Mouse (Mus musculus) liver, embryonic 15.5 days (tissue): ENCODE data around the gene Ssr3. TPM values are rescaled to one million over a fixed set of nuclear protein-coding genes. Genes with fewer than 3 reads are reported as not detected.

Experiments used
- ATAC-seq: fragments of 200-750 bp; cut with Nextera tagmentation; 2 replicates; pipeline ENCODE4 v1.8.0; 2017; ENCODE audit warnings: moderate number of reproducible peaks, mild to moderate bottlenecking, moderate library complexity; ENCODE audit not compliant: insufficient read depth
- H3K27ac ChIP-seq: fragments of 300-500 bp; sonication (generic); replicated peaks from 2 replicates; pipeline ENCODE4 v1.5.1; 2015; ENCODE audit warnings: mild to moderate bottlenecking, inconsistent platforms
- H3K27me3 ChIP-seq: fragments of 300-500 bp; sonication (generic); 2 replicates; pipeline ENCODE4 v1.6.1; 2015; ENCODE audit warnings: mild to moderate bottlenecking, inconsistent platforms
- H3K36me3 ChIP-seq: fragments of 300-500 bp; sonication (generic); replicated peaks from 2 replicates; pipeline ENCODE4 v1.6.1; 2015; ENCODE audit warnings: moderate library complexity, mild to moderate bottlenecking, inconsistent platforms
- H3K4me1 ChIP-seq: fragments of 300-500 bp; sonication (generic); replicated peaks from 2 replicates; pipeline ENCODE4 v1.6.1; 2015; ENCODE audit warnings: inconsistent platforms
- H3K4me2 ChIP-seq: fragments of 300-500 bp; sonication (generic); 2 replicates; pipeline ENCODE4 v1.6.1; 2015; ENCODE audit warnings: moderate library complexity, mild to moderate bottlenecking, inconsistent platforms
- H3K4me3 ChIP-seq: fragments of 300-500 bp; sonication (generic); replicated peaks from 2 replicates; pipeline ENCODE4 v1.5.1; 2015; ENCODE audit warnings: mild to moderate bottlenecking, inconsistent platforms
- H3K9ac ChIP-seq: fragments of 300-500 bp; sonication (generic); 2 replicates; pipeline ENCODE4 v1.6.1; 2015; ENCODE audit warnings: moderate library complexity, mild to moderate bottlenecking, inconsistent platforms
- H3K9me3 ChIP-seq: fragments of 300-500 bp; sonication (generic); replicated peaks from 2 replicates; pipeline ENCODE4 v1.6.1; 2016; ENCODE audit warnings: inconsistent platforms
- WGBS: fragments of 180-500 bp; shearing (Covaris S2); methylation state at CpG from one replicate; pipeline ENCODE4 v1.1.7; 2015; ENCODE audit warnings: mixed read lengths; ENCODE audit not compliant: insufficient replicate concordance; 5-methylcytosine and 5-hydroxymethylcytosine counted together
- polyA plus RNA-seq: library from polyadenylated mRNA; unstranded; fragments of >200 nt; fragmentation: Nextera tagmentation; extraction: Ambion mirVana; gene quantifications from 2 replicates; pipeline ENCODE4 v1.2.1, GENCODE M21; 2015

Ssr3 gene
- polyA plus RNA-seq, 1 experiment from 2014 or later = 114 TPM

DNA sequence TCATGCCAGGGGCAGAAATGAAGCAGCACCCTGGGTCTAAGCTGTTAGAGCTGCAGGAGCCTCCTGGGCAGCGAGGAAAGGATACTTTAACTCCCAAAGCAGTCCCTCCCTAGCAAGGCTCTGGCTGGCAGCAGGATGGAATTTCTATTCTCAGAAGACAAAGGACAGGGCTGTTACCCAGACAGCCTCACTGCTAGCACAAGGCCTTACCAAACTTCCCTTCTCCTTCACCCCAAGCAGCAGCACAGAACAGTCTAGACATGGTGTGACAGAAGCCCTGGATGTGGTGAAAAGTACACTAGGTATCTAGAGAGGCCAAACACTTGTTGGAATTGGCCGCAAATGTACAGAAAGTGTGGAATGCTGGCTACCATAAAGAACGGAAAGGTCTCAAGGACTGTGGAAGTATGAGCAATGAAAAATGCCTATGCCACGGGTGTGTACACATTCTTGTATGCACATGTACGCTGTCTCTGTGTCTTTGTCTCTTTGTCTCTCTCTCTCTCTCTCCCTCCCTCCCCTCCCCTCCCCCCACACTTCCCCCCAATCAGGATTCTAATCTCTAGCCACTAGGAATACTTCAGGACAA lies 18.7 kb downstream of the Ssr3 start:
- Histone ChIP-seq H3K27me3 (no peaks in the 10 kb centered on the region), H3K36me3 (peaks cover 28% of the 10 kb centered on the region), H3K9ac (no peak overlapping the region), H3K4me2 (no peak overlapping the region), H3K27ac (no peak overlapping the region), H3K4me1 (no peaks in the 10 kb centered on the region), H3K9me3 (no peaks in the 10 kb centered on the region), H3K4me3 (no peak overlapping the region)
- 73% methylated on average over 5 of the region's 5 CpGs for WGBS
- ATAC-seq = no peak

- Histone ChIP-seq H3K4me2 (no peak overlapping the region), H3K9me3 (no peaks in the 10 kb centered on the region), H3K36me3 (peaks cover 22% of the 10 kb centered on the region), H3K9ac (no peak overlapping the region), H3K4me1 (no peaks in the 10 kb centered on the region), H3K27me3 (no peaks in the 10 kb centered on the region), H3K27ac (no peak overlapping the region), H3K4me3 (no peak overlapping the region)
- no peak for ATAC-seq
- 75% methylated on average over 4 of the region's 4 CpGs for WGBS
These were observed 19.9 kb downstream of the Ssr3 start for GRCm38 (mm10) chr3:65372552-65372951.

- Histone ChIP-seq H3K27me3 (no peaks in the 10 kb centered on the region), H3K4me3 (no peak overlapping the region), H3K27ac (no peak overlapping the region), H3K9me3 (no peaks in the 10 kb centered on the region), H3K4me1 (no peaks in the 10 kb centered on the region), H3K36me3 (peaks cover 9% of the 10 kb centered on the region), H3K4me2 (no peak overlapping the region), H3K9ac (no peak overlapping the region)
- ATAC-seq = no peak
- WGBS = 71% methylated on average over 4 of the region's 4 CpGs
These were observed 24.5 kb downstream of the Ssr3 start for GRCm38 (mm10) chr3:65367944-65368343.

DNA sequence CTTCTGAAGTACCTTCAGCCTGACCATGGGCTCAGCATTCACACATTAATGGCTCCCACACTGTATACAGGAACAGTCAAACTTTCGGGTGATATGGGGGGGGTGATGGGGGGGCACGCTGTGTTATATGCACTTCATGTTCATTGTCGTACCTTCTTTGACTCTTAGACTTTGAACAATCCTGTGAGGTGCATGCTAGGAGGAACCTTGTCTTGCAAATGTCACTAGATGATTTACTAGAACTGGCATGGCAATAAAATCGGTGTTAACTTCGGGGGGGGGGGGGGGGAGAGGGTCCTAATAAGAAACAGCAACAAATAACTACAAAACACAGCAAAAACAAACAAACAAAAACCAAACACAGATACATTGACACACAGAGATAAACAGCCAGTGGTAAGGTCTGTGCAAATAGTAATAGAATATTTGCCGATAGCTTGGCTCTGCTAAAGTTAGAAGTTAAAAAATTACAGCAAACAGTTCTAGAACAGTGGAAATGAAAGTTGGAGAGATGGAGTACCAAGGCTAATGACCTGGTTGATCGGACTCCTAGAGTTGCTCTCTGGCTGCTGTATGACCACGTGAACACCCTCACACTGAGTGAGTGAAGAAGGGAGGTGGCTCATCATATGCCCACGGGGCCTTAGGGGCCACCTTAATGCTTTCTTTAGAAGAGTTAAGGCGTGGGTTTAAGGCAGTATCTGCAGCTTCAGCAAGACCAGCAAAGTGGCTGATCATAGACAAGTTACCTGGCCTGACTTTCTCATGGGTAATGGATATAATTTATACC lies 26.3 kb downstream of the Ssr3 start:
- ATAC-seq = no peak
- 68% methylated on average over 10 of the region's 10 CpGs for WGBS
- H3K27ac ChIP-seq = no peak overlapping the region

DNA sequence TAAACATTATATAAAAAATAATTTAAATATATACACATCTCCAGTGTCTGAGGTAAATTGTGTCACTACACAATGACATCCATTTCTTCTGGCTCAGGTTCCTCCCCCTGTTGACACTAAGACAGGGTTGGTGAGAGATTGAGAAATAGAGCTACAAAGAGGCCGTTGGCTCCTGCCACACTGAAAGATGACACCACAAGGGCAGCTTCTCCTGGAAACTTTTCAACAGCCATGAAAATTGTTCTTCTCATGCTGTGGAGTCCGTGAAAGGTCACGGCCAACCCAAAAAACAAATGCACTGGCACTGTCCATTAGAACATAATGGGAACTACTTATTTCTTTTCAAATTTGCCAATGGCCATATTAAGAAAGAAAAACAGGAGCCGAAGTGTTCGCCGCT lies 27.2 kb downstream of the Ssr3 start:
- Histone ChIP-seq H3K4me3 (no peak overlapping the region), H3K9ac (no peak overlapping the region), H3K4me2 (no peak overlapping the region), H3K27me3 (no peaks in the 10 kb centered on the region), H3K27ac (no peak overlapping the region), H3K36me3 (no peaks in the 10 kb centered on the region; the same call in 1 of the 2 replicates), H3K4me1 (no peaks in the 10 kb centered on the region), H3K9me3 (no peaks in the 10 kb centered on the region)
- WGBS = 77% methylated on average over 6 of the region's 6 CpGs
- no peak for ATAC-seq

More for the DNA sequence above, 26.3 kb downstream of the Ssr3 start:
- no peaks in the 10 kb centered on the region; the same call in 1 of the 2 replicates for H3K36me3 ChIP-seq
- H3K9me3 ChIP-seq = no peaks in the 10 kb centered on the region
- no peak overlapping the region for H3K9ac ChIP-seq
- H3K4me2 ChIP-seq = no peak overlapping the region
- H3K27me3 ChIP-seq = no peaks in the 10 kb centered on the region
- H3K4me3 ChIP-seq = no peak overlapping the region
- H3K4me1 ChIP-seq = no peaks in the 10 kb centered on the region

DNA sequence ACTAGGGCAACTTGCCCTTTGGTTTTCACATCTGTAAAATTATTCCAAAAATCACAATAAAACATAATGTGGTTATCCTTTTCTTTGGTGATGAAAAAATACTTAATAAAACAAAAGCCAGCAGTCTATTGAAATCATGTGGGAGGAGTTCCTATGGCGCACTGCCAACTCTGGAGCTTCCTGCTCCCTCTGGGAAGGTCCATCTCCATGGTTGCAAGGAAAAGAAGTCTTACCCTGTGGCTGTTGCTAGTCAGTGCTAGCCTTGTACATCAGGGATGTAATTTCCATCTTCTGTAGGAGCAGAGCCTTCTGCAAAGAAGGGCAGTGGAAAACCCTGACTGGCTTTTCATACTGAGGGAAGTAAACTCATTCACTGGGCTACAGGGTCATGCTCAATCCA lies 29.0 kb downstream of the Ssr3 start:
- Histone ChIP-seq H3K36me3 (no peaks in the 10 kb centered on the region), H3K9me3 (no peaks in the 10 kb centered on the region), H3K4me1 (no peaks in the 10 kb centered on the region), H3K4me3 (no peak overlapping the region), H3K27me3 (no peaks in the 10 kb centered on the region), H3K9ac (no peak overlapping the region), H3K4me2 (no peak overlapping the region), H3K27ac (no peak overlapping the region)
- no peak for ATAC-seq
- WGBS = 68% methylated on average over 1 of the region's 1 CpGs

- Histone ChIP-seq H3K4me2 (no peak overlapping the region), H3K36me3 (no peaks in the 10 kb centered on the region), H3K27ac (no peak overlapping the region), H3K4me1 (no peaks in the 10 kb centered on the region), H3K27me3 (no peaks in the 10 kb centered on the region), H3K9ac (no peak overlapping the region), H3K4me3 (no peak overlapping the region), H3K9me3 (no peaks in the 10 kb centered on the region)
- no peak for ATAC-seq
- WGBS = 29% methylated on average over 8 of the region's 8 CpGs
These were observed 32.1 kb downstream of the Ssr3 start for GRCm38 (mm10) chr3:65360163-65360969.

DNA sequence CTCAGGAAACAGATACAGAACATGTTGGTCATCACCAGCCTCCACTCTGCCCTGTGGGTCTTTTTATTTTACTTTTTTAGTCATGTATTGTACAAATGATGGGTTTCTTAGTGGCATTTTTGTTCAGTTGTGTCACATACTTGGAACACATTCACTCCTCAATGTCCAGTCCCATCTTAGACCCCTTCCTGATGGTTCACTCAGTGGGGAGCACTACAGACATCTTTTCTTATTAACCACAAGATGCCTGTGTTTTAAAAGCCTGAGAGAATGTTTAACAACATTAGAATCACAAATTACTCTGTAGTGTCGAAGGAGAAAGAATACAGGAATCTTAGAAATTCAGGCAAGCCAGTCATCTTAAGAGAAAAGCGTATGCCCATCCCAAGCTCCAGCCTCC lies 33.6 kb downstream of the Ssr3 start:
- Histone ChIP-seq H3K27ac (no peak overlapping the region), H3K36me3 (no peaks in the 10 kb centered on the region), H3K9me3 (no peaks in the 10 kb centered on the region), H3K27me3 (no peaks in the 10 kb centered on the region), H3K4me2 (no peak overlapping the region), H3K4me1 (no peaks in the 10 kb centered on the region), H3K9ac (no peak overlapping the region), H3K4me3 (no peak overlapping the region)
- WGBS = 60% methylated on average over 2 of the region's 2 CpGs
- ATAC-seq = no peak

GRCm38 (mm10) chr3:65358275-65358674 lies 34.1 kb downstream of the Ssr3 start:
- ATAC-seq = no peak
- Histone ChIP-seq H3K4me2 (no peak overlapping the region), H3K4me3 (no peak overlapping the region), H3K4me1 (no peaks in the 10 kb centered on the region), H3K9me3 (no peaks in the 10 kb centered on the region), H3K36me3 (no peaks in the 10 kb centered on the region), H3K9ac (no peak overlapping the region), H3K27ac (no peak overlapping the region), H3K27me3 (no peaks in the 10 kb centered on the region)
- 56% methylated on average over 2 of the region's 2 CpGs for WGBS

GRCm38 (mm10) chr3:65355479-65355878 lies 36.9 kb downstream of the Ssr3 start:
- no peak overlapping the region for H3K4me3 ChIP-seq
- H3K4me2 ChIP-seq = no peak overlapping the region
- H3K9me3 ChIP-seq = no peaks in the 10 kb centered on the region
- no peak for ATAC-seq
- H3K27me3 ChIP-seq = no peaks in the 10 kb centered on the region
- no peak overlapping the region for H3K27ac ChIP-seq
- H3K36me3 ChIP-seq = no peaks in the 10 kb centered on the region
- H3K9ac ChIP-seq = no peak overlapping the region
- H3K4me1 ChIP-seq = 0 out of 2 replicates have a peak, but pooled peaks cover 3% of the 10 kb centered on the region
- 52% methylated on average over 6 of the region's 6 CpGs for WGBS
